Mouse (Mus musculus) adrenal gland, adult 2 months (tissue): ENCODE measurements around the gene Rfc2. TPM values are rescaled to one million over a fixed set of nuclear protein-coding genes. Genes with fewer than 3 reads are reported as not detected.

Experiments used
- DNase-seq: peaks from one replicate; pipeline ENCODE4 v3.0.0; 2021
- polyA plus RNA-seq: library from polyadenylated mRNA; depleted of rRNA; stranded (reverse); fragments of >200 nt; gene quantifications from 2 replicates; pipeline ENCODE4 v1.2.3, GENCODE M21; 2012
- total RNA-seq, 2 experiments: library from RNA; stranded (reverse); gene quantifications; 2 replicates each; pipeline ENCODE4 v1.2.3; 2021

Gene Rfc2
- total and polyA plus RNA-seq, 3 experiments, result 29.5 to 48.4 (median 40.0) TPM

DNA sequence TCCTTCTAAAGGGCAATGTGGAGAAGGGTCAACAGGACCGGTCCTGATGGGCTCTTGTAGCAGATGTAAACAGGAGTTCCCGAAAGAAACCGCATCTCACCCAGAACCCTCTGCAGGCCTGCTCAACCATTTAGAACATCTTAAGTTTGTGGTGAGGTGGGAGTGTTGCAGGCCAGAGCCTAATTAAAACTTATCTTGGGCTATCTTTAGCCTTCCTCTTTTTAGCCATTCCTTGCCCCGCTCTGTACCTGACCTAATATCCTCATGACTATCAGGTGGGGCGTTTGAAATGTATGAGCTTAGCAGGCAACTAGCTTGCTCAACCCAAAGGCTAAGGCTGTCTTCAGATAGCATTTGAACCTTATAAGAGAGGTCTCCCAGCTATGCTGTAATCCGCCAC, 15.5 kb upstream of the Rfc2 start:
- no peak for DNase-seq

- DNase-seq, result no peak
Measured at GRCm38 (mm10) chr5:134567445-134567844, 13.7 kb upstream of the Rfc2 start.

GRCm38 (mm10) chr5:134568030-134568429, 13.1 kb upstream of the Rfc2 start:
- no peak for DNase-seq

DNA sequence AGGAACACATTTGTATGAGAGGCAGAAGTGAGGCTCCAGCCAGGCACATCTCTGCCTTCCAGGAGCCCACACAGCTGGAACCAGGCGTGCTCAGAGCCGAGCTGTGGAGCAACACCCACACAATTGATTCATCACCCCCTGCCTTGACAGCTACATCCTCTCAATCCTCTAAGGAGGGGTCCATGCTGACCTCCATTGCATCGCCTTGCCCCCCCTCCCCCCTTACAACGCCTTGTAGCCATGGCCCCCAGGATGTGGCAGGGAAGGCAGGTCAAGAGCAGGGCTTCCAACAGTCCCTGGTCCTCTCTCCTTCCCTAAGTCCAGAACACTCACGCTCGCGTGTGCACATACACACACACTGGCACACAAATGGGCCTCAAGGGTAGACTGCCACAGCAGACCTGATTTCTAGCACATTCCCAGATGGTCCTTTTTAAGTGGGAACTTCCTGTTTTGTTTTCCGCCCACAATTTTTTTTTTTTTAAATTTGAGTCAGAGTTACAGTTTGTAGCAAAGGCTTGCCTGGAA, 12.1 kb upstream of the Rfc2 start:
- DNase-seq, result no peak

- DNase-seq, result peak; percentile 80
Measured at GRCm38 (mm10) chr5:134571730-134572507, 9.2 kb upstream of the Rfc2 start.

DNA sequence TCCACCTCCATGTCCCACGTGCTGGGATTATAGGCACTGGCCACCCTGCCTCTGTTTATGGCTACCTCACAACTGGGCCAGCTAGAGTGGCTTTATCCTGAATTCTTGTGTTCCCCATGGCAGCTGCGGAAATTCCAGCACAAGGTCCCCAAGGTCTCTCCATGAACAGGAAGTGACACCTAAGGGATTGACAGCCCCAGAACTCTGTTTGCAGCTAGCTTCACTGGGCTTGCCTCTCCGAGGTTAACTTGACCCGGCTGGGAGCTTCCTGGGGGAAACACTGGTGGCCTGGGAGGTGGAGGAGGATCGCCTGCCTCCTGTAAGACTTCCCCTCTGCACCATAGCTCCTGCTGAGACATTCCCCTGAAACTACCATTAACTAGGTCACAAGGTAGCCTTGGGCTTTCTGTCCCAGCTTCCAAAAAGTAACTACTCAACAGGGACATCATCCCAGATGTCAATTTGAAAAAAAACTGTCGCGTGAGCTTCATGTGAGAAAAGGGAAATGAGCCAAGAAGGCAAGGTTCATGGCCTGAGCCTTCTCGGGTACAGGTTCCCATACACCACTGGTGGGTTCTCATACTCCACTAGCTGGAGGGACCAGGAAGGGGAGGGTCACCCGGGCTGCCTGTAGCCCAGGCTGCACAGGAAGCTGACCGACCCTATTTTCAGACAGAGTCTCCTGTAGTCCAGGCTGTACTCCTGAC, 8.5 kb upstream of the Rfc2 start:
- peak; percentile 42 for DNase-seq

DNA sequence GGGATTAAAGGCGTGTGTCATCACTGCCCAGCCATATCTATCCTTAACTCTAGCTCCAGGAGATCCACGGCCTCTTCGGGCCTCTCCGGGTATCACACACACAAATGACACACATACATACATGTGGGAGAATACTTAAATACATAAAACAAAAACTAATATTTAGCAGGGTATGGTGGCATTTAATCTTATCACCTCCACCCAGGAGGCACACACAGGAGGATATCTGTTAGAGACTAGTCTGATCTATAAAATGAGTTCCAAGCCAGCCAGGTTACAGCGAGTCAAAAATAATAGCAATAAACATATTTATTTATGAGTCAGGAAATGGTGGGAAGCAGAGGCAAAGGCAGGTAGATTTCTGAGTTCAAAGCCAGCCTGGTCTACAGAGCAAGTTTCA, 5.3 kb upstream of the Rfc2 start:
- no peak for DNase-seq

DNA sequence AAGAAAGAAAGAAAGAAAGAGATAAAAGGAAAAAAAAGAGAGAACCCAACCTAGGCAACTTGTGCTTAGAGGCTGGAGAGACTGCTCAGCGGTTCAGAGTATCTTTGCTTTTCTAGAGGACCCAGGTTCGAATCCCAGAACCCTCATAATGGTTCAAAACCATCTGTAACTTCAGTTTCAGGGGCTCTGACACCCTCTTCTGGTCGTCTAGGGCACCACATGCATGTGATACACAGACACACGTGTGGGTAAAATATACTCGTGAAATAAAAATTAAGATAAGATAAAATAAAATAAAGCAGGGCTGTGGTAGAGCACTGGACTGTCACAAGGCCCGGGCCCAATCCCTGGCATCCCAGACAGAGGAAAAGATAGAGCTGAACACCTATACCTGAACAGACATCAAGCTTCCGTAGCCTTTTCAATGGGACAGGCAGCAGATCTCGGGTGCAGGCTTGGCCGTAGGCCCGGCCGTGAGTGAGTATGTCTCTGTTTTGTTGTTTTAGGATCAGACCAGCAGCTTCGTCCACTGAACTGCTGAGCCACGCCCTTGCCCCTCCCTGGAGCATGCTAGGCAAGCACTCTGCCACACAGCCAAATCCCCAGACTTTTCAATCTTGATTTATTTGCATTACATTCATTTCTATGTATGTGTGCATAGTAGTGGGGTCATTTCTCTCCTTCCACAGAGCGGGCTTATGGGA, 4.5 kb upstream of the Rfc2 start:
- DNase-seq, result no peak

GRCm38 (mm10) chr5:134577534-134577933, 3.6 kb upstream of the Rfc2 start:
- DNase-seq, result no peak

- DNase-seq, result no peak
Measured at GRCm38 (mm10) chr5:134579135-134579534, 2.0 kb upstream of the Rfc2 start.

DNA sequence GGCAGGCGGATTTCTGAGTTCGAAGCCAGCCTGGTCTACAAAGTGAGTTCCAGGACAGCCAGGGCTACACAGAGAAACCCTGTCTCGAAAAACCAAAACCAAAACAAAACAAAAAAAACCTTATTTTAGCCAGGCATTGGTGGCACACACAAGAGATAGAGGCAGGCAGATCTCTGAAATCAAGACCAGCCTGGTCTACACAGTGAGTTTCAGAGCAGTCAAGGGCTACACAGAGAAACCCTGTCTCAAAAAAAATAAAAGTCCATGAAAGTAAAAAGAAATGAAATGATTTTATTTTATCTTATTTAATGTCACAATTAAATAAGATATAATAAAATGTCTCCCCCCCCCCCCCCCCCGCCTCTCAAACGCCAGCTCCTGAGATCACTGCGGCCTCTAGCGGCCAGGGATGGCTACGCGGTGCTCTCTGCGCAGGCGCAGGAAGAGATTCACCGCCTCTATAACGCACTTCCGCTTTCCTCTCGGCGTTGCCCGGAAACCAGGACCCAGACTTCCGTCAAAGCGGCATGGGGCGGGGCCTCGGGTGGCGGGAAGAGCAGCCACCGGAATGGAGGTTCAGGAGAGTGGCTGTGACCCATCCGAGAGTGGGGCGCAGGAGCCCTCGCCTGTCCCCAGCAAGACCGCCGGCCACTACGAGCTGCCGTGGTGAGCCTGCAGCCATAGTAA, 1.2 kb downstream of the Rfc2 start:
- peak; percentile 97 for DNase-seq

GRCm38 (mm10) chr5:134583006-134583883, 2.1 kb downstream of the Rfc2 start:
- DNase-seq, result no peak

DNA sequence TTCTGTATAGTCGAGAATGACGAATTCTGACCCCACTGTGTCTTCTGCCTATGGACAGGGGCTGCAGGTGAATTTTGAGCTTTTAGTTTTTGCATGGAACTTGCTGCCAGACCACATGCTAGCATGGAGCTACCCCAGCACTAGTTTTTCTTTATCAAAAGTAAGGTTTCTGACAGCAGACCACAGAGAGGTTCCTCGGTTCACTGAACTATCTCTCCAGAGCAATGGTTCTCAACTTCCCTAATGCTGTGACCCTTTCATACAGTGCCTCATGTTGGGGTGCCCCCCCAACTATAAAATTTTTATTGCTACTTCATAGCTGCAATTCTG, 2.7 kb downstream of the Rfc2 start:
- DNase-seq, result no peak

GRCm38 (mm10) chr5:134584798-134585197, 3.6 kb downstream of the Rfc2 start:
- no peak for DNase-seq

DNA sequence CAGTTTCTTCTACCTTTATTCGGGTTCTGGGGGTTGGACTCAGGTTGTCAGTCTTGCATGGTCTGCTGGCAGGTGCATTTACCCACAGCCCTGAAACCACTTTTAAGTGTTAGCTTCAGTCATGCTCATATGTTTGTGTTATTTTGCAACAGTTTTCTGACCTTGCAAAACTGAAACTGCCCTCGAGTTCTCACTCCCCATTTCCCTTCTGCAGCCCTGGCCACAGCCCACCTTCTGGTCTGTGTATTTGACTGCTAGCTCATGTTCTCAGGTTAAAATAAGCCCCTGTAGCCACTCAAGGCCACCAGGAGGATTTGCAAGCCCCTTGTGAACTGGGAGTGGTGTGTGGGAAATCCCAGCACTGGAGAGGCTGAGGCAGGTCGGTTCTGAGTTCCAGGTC, 8.7 kb downstream of the Rfc2 start:
- DNase-seq, result no peak

GRCm38 (mm10) chr5:134592026-134592581, 10.9 kb downstream of the Rfc2 start:
- no peak for DNase-seq

- DNase-seq, result no peak
Measured at GRCm38 (mm10) chr5:134593093-134593492, 11.9 kb downstream of the Rfc2 start.

GRCm38 (mm10) chr5:134597711-134598110, 16.5 kb downstream of the Rfc2 start:
- no peak for DNase-seq

DNA sequence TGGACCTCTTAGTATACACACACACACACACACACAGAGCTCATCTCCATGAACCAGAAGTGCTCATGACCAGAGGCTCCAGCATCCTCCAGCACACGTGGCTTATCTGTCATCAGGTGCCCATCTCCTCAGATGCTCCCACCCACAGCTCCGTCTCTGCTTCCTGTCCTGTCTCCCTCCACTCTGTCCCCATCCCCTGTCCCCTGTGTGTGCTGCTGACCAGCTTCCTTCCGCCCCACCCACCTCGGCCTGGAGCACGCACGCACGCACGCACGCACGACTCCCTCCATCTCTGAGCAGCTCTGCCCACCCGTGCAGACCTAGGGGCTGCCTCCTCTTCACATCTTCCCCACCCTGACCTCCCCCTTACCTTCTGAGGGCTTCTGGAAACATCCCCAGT, 23.2 kb downstream of the Rfc2 start:
- DNase-seq, result no peak

GRCm38 (mm10) chr5:134606314-134606713, 25.1 kb downstream of the Rfc2 start:
- DNase-seq, result no peak

- DNase-seq, result no peak
Measured at GRCm38 (mm10) chr5:134607121-134607520, 26.0 kb downstream of the Rfc2 start.
